Mouse (Mus musculus) adrenal gland, postnatal 14 days (tissue): ENCODE measurements around the gene Aldh4a1. TPM values are rescaled to one million over a fixed set of nuclear protein-coding genes. Genes with fewer than 3 reads are reported as not detected.
A peak's percentile ranks its signal among the peaks of the same experiment; 100 is the strongest.

Experiments used
- DNase-seq: peaks from one replicate; pipeline ENCODE4 v3.0.0; 2021; ENCODE audit warnings: mixed read lengths
- long read RNA-seq, 2 experiments: library from polyadenylated mRNA; stranded (forward); transcript quantifications; one replicate each; pipeline ENCODE4 v2.0.0; 2021
- total RNA-seq: library from RNA; stranded (reverse); gene quantifications from 2 replicates; pipeline ENCODE4 v1.2.3, GENCODE M21; 2021

Aldh4a1 gene
- total RNA-seq: 54.4 and 97.6 TPM in 2 replicates
- long read RNA-seq, experiment 1, transcript Aldh4a1-201 (15 exons, 3,382 nt): major isoform, 71 of 110 reads
- long read RNA-seq, experiment 1, partial matches to known transcripts: 33 of 110 reads
- long read RNA-seq, experiment 1, other reads (novel, unspliced or antisense): 6 of 110 reads
- long read RNA-seq, experiment 2, transcript Aldh4a1-201 (15 exons, 3,382 nt): major isoform, 59 of 103 reads
- long read RNA-seq, experiment 2, partial matches to known transcripts: 38 of 103 reads
- long read RNA-seq, experiment 2, other reads (novel, unspliced or antisense): 6 of 103 reads

- DNase-seq: peak; percentile 94
These were observed at the start of gene Aldh4a1 for GRCm38 (mm10) chr4:139622373-139623282. Gene Aldh4a1 (plus strand): TSS chr4:139622866.

GRCm38 (mm10) chr4:139572928-139573512, 49.6 kb upstream of the Aldh4a1 start:
- DNase-seq: no peak

GRCm38 (mm10) chr4:139574156-139574798, 48.4 kb upstream of the Aldh4a1 start:
- peak; percentile 100 for DNase-seq

- peak; percentile 80 for DNase-seq
These were observed 47.6 kb upstream of the Aldh4a1 start for GRCm38 (mm10) chr4:139574799-139575672.

- DNase-seq: no peak
These were observed 47.0 kb upstream of the Aldh4a1 start for GRCm38 (mm10) chr4:139575673-139576003.

- DNase-seq: no peak
These were observed 46.3 kb upstream of the Aldh4a1 start for GRCm38 (mm10) chr4:139576251-139576880.

- no peak for DNase-seq
These were observed 45.7 kb upstream of the Aldh4a1 start for GRCm38 (mm10) chr4:139577006-139577405.

GRCm38 (mm10) chr4:139578389-139578788, 44.3 kb upstream of the Aldh4a1 start:
- DNase-seq: no peak

- peak; percentile 3 for DNase-seq
These were observed 43.7 kb upstream of the Aldh4a1 start for GRCm38 (mm10) chr4:139579003-139579402.

GRCm38 (mm10) chr4:139579466-139579865, 43.2 kb upstream of the Aldh4a1 start:
- DNase-seq: no peak

GRCm38 (mm10) chr4:139580663-139581336, 41.9 kb upstream of the Aldh4a1 start:
- DNase-seq: peak; percentile 72

- peak; percentile 64 for DNase-seq
These were observed 41.1 kb upstream of the Aldh4a1 start for GRCm38 (mm10) chr4:139581427-139582051.

GRCm38 (mm10) chr4:139582346-139582745, 40.3 kb upstream of the Aldh4a1 start:
- DNase-seq: no peak

- DNase-seq: no peak
These were observed 39.8 kb upstream of the Aldh4a1 start for GRCm38 (mm10) chr4:139582903-139583302.

GRCm38 (mm10) chr4:139583629-139584245, 38.9 kb upstream of the Aldh4a1 start:
- no peak for DNase-seq

- peak; percentile 75 for DNase-seq
These were observed 38.0 kb upstream of the Aldh4a1 start for GRCm38 (mm10) chr4:139584704-139585103.

- DNase-seq: peak; percentile 68
These were observed 37.0 kb upstream of the Aldh4a1 start for GRCm38 (mm10) chr4:139585713-139586112.

- peak; percentile 75 for DNase-seq
These were observed 35.3 kb upstream of the Aldh4a1 start for GRCm38 (mm10) chr4:139587370-139587769.

- DNase-seq: peak; percentile 77
These were observed 34.9 kb upstream of the Aldh4a1 start for GRCm38 (mm10) chr4:139587773-139588172.
